Mouse (Mus musculus) lung, adult 2 months (tissue): ENCODE measurements around the gene Oser1.

Experiments used
- CTCF ChIP-seq: fragments of 200-500 bp; IDR thresholded peaks from 2 replicates; pipeline ENCODE4 v1.5.1; 2011; ENCODE audit warnings: mild to moderate bottlenecking, low read length, control low read depth; ENCODE audit not compliant: insufficient read depth
- POLR2A ChIP-seq: fragments of 200-500 bp; IDR thresholded peaks from 2 replicates; pipeline ENCODE4 v1.6.1; 2011; ENCODE audit warnings: low read depth, mild to moderate bottlenecking, control low read depth, low read length, borderline replicate concordance; ENCODE audit errors: extremely low read depth

DNA sequence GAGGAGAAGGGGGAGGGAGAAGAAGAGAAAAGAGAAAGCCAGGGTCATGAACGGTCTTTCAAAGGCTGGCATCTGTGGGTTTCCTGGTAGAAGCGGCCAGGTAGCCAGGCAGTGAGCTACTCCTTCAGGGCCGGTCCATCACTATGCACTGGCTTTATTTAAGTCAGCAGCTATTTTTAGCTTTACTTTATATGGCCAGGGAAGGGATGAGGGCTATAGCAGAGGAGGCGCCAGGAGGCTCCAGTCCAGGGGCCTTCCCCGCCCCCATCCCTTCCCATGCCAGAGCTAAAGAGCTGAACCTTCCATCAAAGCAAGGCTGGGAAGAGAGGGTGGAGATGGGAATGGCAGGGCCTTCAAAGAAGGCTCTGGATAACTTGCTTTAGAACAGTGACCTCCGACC, 32.1 kb downstream of the Oser1 start:
- TF ChIP-seq CTCF: no peak
- TF ChIP-seq POLR2A: no peak
